Mouse (Mus musculus): ENCODE measurements around the gene Tmem132d. TPM values are rescaled to one million over a fixed set of nuclear protein-coding genes. Genes with fewer than 3 reads are reported as not detected.
"Not testable (repeated sequence)": the region's sequence is repeated elsewhere in the genome, so short reads cannot be mapped to it uniquely, and the experiment has no call there.

Gene Tmem132d
- polyA plus RNA-seq, 1 experiment from 2014 or later, result 0.07 TPM

DNA sequence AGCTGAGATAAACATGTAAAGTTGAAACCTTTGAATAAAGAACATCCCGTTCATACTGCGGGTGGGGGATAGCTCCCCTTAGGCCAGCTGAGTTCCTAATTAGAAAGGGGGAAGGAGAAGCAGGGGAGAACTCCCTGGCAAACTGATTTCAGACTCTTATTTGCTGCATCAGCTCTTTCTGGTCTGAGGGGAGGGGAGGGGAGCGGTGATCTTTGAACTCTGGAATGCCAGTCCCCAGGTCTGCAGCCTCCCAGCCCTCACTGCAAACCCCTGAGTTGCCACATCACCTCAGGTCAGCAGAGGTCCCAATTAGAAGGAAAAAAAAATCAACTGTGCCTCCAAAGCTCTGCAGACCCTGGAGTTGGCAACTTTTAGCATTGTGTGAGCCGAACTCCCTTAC is 482.3 kb downstream of the Tmem132d start:
- Histone ChIP-seq H3K27ac (ENCODE audit: low read depth, low read length) (no peak overlapping the region), H3K4me3 (ENCODE audit: low read depth, low read length) (no peak overlapping the region), H3K4me1 (ENCODE audit: control insufficient read depth, insufficient read depth, low read length) (no peaks in the 10 kb centered on the region), H3K36me3 (ENCODE audit: control insufficient read depth, insufficient read depth, low read length) (no peaks in the 10 kb centered on the region), H3K9ac (ENCODE audit: low read depth, low read length) (no peak overlapping the region), H3K4me2 (no peak overlapping the region), H3K9me3 (replicated peaks; ENCODE audit: control insufficient read depth, low read length) (no peaks in the 10 kb centered on the region), H3K27me3 (ENCODE audit: control insufficient read depth, insufficient read depth, low read length) (no peaks in the 10 kb centered on the region)
- ATAC-seq (replicated peaks; ENCODE audit: insufficient number of reproducible peaks, low FRiP score, low TSS enrichment), result no peak
- WGBS (ENCODE audit: insufficient replicate concordance), result 59% methylated on average over 4 of the region's 4 CpGs

DNA sequence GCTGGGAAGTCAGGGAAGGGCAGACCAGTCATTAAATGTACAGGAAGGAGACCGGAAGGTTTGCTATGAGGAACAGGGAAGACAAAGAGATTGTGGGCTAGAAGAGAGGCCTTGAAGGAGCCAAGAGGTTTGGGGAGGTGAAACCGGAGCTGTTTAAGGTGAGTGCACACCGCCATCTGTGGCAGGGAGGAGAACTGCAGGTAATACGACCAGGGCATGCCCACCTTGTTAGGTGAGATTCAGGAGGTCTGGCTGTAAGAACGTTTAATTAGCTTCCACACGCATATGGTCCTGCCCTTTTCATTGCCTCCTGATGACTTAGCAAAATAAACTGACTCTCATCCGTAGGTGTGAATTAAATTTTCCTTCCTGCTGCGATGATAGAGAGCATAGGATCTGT is 485.6 kb downstream of the Tmem132d start:
- Histone ChIP-seq H3K9me3 (replicated peaks; ENCODE audit: control insufficient read depth, low read length) (no peaks in the 10 kb centered on the region), H3K4me1 (ENCODE audit: control insufficient read depth, insufficient read depth, low read length) (no peaks in the 10 kb centered on the region), H3K4me2 (no peak overlapping the region), H3K27me3 (ENCODE audit: control insufficient read depth, insufficient read depth, low read length) (no peaks in the 10 kb centered on the region), H3K9ac (ENCODE audit: low read depth, low read length) (no peak overlapping the region), H3K27ac (ENCODE audit: low read depth, low read length) (no peak overlapping the region), H3K36me3 (ENCODE audit: control insufficient read depth, insufficient read depth, low read length) (no peaks in the 10 kb centered on the region), H3K4me3 (ENCODE audit: low read depth, low read length) (no peak overlapping the region)
- no peak for ATAC-seq (replicated peaks; ENCODE audit: insufficient number of reproducible peaks, low FRiP score, low TSS enrichment)
- WGBS (ENCODE audit: insufficient replicate concordance), result 22% methylated on average over 8 of the region's 8 CpGs

DNA sequence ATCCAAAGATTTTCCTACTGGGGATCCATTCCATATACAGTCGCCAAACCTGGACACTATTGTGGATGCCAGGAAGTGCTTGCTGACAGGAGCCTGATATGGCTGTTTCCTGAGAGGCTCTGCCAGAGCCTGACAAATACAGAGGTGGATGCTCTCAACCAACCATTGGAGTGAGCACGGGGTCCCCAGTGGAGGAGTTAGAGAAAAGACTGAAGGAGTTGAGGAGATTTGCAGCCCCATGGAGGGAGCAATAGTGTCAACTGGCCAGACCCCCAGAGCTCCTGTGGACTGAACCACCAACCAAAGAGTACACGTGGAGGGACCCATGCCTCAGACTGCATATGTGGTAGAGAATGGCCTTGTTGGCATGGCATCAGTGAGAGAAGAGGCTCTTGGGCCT is 490.7 kb downstream of the Tmem132d start:
- not testable (repeated sequence) for H3K27me3 ChIP-seq (ENCODE audit: control insufficient read depth, insufficient read depth, low read length); H3K9ac ChIP-seq (ENCODE audit: low read depth, low read length); H3K9me3 ChIP-seq (replicated peaks; ENCODE audit: control insufficient read depth, low read length); H3K4me2 ChIP-seq; ATAC-seq (replicated peaks; ENCODE audit: insufficient number of reproducible peaks, low FRiP score, low TSS enrichment); H3K27ac ChIP-seq (ENCODE audit: low read depth, low read length); H3K4me3 ChIP-seq (ENCODE audit: low read depth, low read length); H3K4me1 ChIP-seq (ENCODE audit: control insufficient read depth, insufficient read depth, low read length); H3K36me3 ChIP-seq (ENCODE audit: control insufficient read depth, insufficient read depth, low read length)
- WGBS (ENCODE audit: insufficient replicate concordance), result 69% methylated on average over 3 of the region's 3 CpGs

DNA sequence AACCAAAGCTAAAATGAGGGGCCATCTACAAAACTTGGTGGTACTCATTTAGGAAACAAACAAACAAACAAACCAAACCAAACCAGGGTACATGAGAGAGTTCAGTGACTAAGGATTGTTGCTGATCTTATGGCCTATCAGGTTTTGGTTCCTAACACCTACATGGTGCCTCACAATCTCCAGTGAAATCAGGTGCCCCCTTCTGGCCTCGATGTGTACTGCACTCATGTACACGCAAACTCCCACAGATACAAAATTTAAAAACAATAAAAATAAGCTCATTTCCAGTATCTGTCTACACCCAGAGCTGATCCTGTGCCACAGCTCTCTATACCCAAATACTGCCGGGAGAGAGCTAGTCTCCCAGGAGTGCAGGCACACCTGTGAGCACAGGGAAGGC is 495.0 kb downstream of the Tmem132d start:
- H3K27me3 ChIP-seq (ENCODE audit: control insufficient read depth, insufficient read depth, low read length), result no peaks in the 10 kb centered on the region
- no peak overlapping the region for H3K9ac ChIP-seq (ENCODE audit: low read depth, low read length)
- H3K27ac ChIP-seq (ENCODE audit: low read depth, low read length), result no peak overlapping the region
- 68% methylated on average over 3 of the region's 3 CpGs for WGBS (ENCODE audit: insufficient replicate concordance)
- H3K36me3 ChIP-seq (ENCODE audit: control insufficient read depth, insufficient read depth, low read length), result no peaks in the 10 kb centered on the region
- H3K9me3 ChIP-seq (replicated peaks; ENCODE audit: control insufficient read depth, low read length), result 0 out of 2 replicates have a peak, but pooled peaks cover 3% of the 10 kb centered on the region
- no peak for ATAC-seq (replicated peaks; ENCODE audit: insufficient number of reproducible peaks, low FRiP score, low TSS enrichment)
- H3K4me3 ChIP-seq (ENCODE audit: low read depth, low read length), result no peak overlapping the region
- H3K4me1 ChIP-seq (ENCODE audit: control insufficient read depth, insufficient read depth, low read length), result no peaks in the 10 kb centered on the region
- no peak overlapping the region for H3K4me2 ChIP-seq

DNA sequence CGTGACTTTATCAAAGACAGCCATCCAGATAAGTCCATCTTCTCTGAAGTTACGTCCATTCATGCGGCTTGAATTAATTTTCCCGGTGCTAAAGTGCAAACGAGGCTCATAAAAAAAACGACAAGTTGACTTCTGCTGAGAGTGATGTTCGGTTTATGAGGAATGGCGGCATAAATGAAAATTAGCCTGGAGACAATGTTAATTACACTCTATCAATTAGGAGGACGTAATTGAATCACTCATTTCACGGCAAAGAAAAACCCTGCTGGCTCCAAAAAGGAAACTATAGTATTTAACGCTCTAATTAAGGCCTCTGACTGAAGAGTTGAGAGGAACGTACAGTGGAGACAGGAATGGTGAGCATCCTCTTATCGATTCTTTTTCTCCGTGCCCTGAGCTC is 503.2 kb downstream of the Tmem132d start:
- 82% methylated on average over 14 of the region's 14 CpGs for whole genome bisulfite sequencing (ENCODE audit: insufficient replicate concordance)
- Histone ChIP-seq H3K4me1 (ENCODE audit: control insufficient read depth, insufficient read depth, low read length) (no peaks in the 10 kb centered on the region), H3K36me3 (ENCODE audit: control insufficient read depth, insufficient read depth, low read length) (no peaks in the 10 kb centered on the region), H3K9me3 (replicated peaks; ENCODE audit: control insufficient read depth, low read length) (0 out of 2 replicates have a peak, but pooled peaks cover 5% of the 10 kb centered on the region), H3K27ac (ENCODE audit: low read depth, low read length) (no peak overlapping the region), H3K4me2 (no peak overlapping the region), H3K27me3 (ENCODE audit: control insufficient read depth, insufficient read depth, low read length) (no peaks in the 10 kb centered on the region), H3K9ac (ENCODE audit: low read depth, low read length) (no peak overlapping the region), H3K4me3 (ENCODE audit: low read depth, low read length) (no peak overlapping the region)
- ATAC-seq (replicated peaks; ENCODE audit: insufficient number of reproducible peaks, low FRiP score, low TSS enrichment), result no peak

DNA sequence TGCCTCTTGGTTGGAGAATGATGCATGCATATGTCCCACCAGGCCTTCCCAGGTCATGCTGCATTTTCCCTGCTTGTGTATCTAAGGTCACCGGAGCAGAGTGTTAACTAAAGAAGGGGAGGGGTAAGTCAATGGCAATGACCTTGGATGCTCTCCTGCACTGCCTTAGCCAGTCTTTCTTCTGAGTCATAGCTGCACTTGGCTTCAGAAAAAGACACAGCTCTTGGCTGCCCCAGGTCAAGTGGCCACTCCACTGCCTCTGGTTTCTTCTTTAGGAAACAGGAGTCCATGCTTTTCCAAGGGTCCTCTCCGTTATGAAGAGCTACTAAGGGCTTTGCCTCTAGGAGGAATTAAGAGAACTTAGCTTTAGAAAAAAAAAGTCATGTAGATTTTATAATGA is 506.2 kb downstream of the Tmem132d start:
- no peaks in the 10 kb centered on the region for H3K27me3 ChIP-seq (ENCODE audit: control insufficient read depth, insufficient read depth, low read length)
- no peak overlapping the region for H3K9ac ChIP-seq (ENCODE audit: low read depth, low read length)
- no peaks in the 10 kb centered on the region for H3K9me3 ChIP-seq (replicated peaks; ENCODE audit: control insufficient read depth, low read length)
- 41% methylated on average over 2 of the region's 2 CpGs for WGBS (ENCODE audit: insufficient replicate concordance)
- no peaks in the 10 kb centered on the region for H3K36me3 ChIP-seq (ENCODE audit: control insufficient read depth, insufficient read depth, low read length)
- H3K4me1 ChIP-seq (ENCODE audit: control insufficient read depth, insufficient read depth, low read length), result no peaks in the 10 kb centered on the region
- no peak for ATAC-seq (replicated peaks; ENCODE audit: insufficient number of reproducible peaks, low FRiP score, low TSS enrichment)
- no peak overlapping the region for H3K27ac ChIP-seq (ENCODE audit: low read depth, low read length)
- H3K4me3 ChIP-seq (ENCODE audit: low read depth, low read length), result no peak overlapping the region
- H3K4me2 ChIP-seq, result no peak overlapping the region

DNA sequence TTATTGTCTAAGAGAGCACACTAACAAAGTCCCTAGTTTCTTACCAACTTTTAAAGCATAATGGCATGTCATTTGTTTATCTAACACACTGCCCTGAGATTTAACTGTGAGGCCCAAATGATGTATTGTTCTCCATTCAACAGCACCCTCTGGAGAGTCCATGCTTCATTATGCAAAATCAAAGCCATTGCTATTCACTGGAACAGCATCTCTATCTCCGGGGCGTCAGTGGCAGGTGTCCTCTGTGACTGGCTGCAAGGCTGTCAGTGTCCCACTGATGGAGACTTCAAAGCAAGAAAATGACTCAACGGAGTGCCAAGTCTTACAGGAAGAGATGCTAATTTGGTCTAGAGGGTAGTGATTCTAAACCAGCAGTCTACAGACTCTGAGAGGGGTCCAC is 508.8 kb downstream of the Tmem132d start:
- Histone ChIP-seq H3K27ac (ENCODE audit: low read depth, low read length) (no peak overlapping the region), H3K9me3 (replicated peaks; ENCODE audit: control insufficient read depth, low read length) (no peaks in the 10 kb centered on the region), H3K9ac (ENCODE audit: low read depth, low read length) (no peak overlapping the region), H3K4me2 (no peak overlapping the region), H3K36me3 (ENCODE audit: control insufficient read depth, insufficient read depth, low read length) (no peaks in the 10 kb centered on the region), H3K4me1 (ENCODE audit: control insufficient read depth, insufficient read depth, low read length) (no peaks in the 10 kb centered on the region), H3K4me3 (ENCODE audit: low read depth, low read length) (no peak overlapping the region), H3K27me3 (ENCODE audit: control insufficient read depth, insufficient read depth, low read length) (no peaks in the 10 kb centered on the region)
- 67% methylated on average over 3 of the region's 3 CpGs for WGBS (ENCODE audit: insufficient replicate concordance)
- ATAC-seq (replicated peaks; ENCODE audit: insufficient number of reproducible peaks, low FRiP score, low TSS enrichment), result no peak

DNA sequence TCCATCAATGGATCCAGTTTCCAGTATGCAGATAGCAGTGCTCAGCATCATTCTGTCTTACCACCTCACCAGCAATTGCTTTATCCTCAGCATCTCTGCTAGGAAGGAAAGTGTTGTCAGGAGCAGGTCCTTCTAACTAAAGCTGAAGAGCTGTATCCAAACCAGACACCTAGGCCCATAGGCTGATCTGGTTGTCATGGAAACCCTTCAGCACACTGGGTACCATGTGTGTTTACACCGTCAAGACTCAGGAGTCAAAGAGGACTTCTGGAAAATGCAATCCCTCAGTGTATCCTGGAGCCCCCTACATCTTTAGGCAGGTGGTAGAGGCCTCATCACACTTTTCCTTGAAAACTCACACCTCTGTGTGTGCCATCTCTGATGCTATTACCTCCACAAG is 513.7 kb downstream of the Tmem132d start:
- Histone ChIP-seq H3K27me3 (ENCODE audit: control insufficient read depth, insufficient read depth, low read length) (no peaks in the 10 kb centered on the region), H3K4me3 (ENCODE audit: low read depth, low read length) (no peak overlapping the region), H3K4me1 (ENCODE audit: control insufficient read depth, insufficient read depth, low read length) (no peaks in the 10 kb centered on the region), H3K36me3 (ENCODE audit: control insufficient read depth, insufficient read depth, low read length) (no peaks in the 10 kb centered on the region), H3K9ac (ENCODE audit: low read depth, low read length) (no peak overlapping the region), H3K9me3 (replicated peaks; ENCODE audit: control insufficient read depth, low read length) (no peaks in the 10 kb centered on the region), H3K27ac (ENCODE audit: low read depth, low read length) (no peak overlapping the region), H3K4me2 (no peak overlapping the region)
- 85% methylated on average over 1 of the region's 1 CpGs for WGBS (ENCODE audit: insufficient replicate concordance)
- ATAC-seq (replicated peaks; ENCODE audit: insufficient number of reproducible peaks, low FRiP score, low TSS enrichment), result no peak

DNA sequence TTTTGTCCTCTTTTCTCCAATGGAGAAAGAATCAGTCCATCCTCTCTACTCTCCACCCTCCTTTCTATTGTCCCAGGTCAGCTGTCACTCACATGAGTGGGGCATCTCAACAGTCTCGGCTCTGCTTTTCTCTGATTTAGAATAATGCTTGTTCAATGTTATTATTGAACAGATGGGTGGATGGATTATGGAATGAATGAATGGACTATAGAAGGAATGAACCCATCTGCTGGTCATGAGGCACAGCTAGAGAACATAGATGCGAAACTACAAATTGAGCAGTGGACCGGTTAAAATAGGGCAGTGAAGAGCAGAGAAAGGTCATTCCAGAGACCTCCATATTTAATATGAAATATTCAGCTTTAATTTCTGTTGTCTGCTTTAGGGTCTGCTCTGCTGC is 514.5 kb downstream of the Tmem132d start:
- 86% methylated on average over 3 of the region's 3 CpGs for WGBS (ENCODE audit: insufficient replicate concordance)
- Histone ChIP-seq H3K4me2 (no peak overlapping the region), H3K36me3 (ENCODE audit: control insufficient read depth, insufficient read depth, low read length) (no peaks in the 10 kb centered on the region), H3K9ac (ENCODE audit: low read depth, low read length) (no peak overlapping the region), H3K27me3 (ENCODE audit: control insufficient read depth, insufficient read depth, low read length) (no peaks in the 10 kb centered on the region), H3K4me1 (ENCODE audit: control insufficient read depth, insufficient read depth, low read length) (no peaks in the 10 kb centered on the region), H3K27ac (ENCODE audit: low read depth, low read length) (no peak overlapping the region), H3K9me3 (replicated peaks; ENCODE audit: control insufficient read depth, low read length) (no peaks in the 10 kb centered on the region), H3K4me3 (ENCODE audit: low read depth, low read length) (no peak overlapping the region)
- ATAC-seq (replicated peaks; ENCODE audit: insufficient number of reproducible peaks, low FRiP score, low TSS enrichment), result no peak
